Mouse (Mus musculus) E14TG2a.4 (cell line): ENCODE results near the gene Cltrn.

ENCODE experiments used
- H3K27me3 ChIP-seq: 2 replicates; pipeline ENCODE4 v1.6.1; 2014; ENCODE audit warnings: low read length, control low read depth; ENCODE audit not compliant: insufficient read depth
- H3K36me3 ChIP-seq: 2 replicates; pipeline ENCODE4 v1.6.1; 2014; ENCODE audit warnings: low read length, control low read depth; ENCODE audit not compliant: insufficient read depth
- H3K4me1 ChIP-seq: replicated peaks from 2 replicates; pipeline ENCODE4 v1.6.1; 2014; ENCODE audit warnings: low read depth, low read length, control low read depth
- H3K4me3 ChIP-seq: replicated peaks from 2 replicates; pipeline ENCODE4 v1.5.1; 2014; ENCODE audit warnings: mild to moderate bottlenecking, low read length
- H3K9me3 ChIP-seq: 2 replicates; pipeline ENCODE4 v1.6.1; 2014; ENCODE audit warnings: low read length, control low read depth
- CTCF ChIP-seq: conservative IDR thresholded peaks from 2 replicates; pipeline ENCODE4 v1.5.1; 2014; ENCODE audit warnings: low read length
- NANOG ChIP-seq: IDR thresholded peaks from 2 replicates; pipeline ENCODE4 v1.6.1; 2014; ENCODE audit warnings: borderline replicate concordance, low read length, mixed read lengths
- POU5F1 ChIP-seq: IDR thresholded peaks from 2 replicates; pipeline ENCODE4 v1.6.1; 2014; ENCODE audit warnings: low read length, borderline replicate concordance

Cltrn gene

DNA sequence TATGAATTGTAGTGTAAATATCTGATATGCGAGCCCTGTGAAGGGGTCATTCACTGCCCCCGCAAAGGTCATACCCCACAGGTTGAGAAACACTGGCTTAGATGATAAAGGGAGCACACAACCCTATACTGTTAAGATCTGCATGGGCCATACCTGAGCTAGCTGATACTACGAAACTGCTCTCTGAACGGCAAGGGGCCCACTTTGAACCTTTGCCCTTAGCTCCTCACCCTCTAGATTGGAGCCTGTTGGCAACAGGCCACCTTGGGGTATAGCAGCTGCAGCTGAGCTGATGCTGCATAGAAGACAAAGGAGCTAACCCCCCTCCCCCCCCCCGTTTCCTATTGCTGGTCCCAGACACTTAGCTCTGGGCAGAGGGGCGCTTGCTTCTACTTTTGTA is 14.0 kb downstream of the Cltrn start:
- TF ChIP-seq CTCF = no peak
- TF ChIP-seq NANOG = no peak
- no peak for TF ChIP-seq POU5F1
- Histone ChIP-seq H3K27me3 (no peaks in the 10 kb centered on the region), H3K4me1 (no peaks in the 10 kb centered on the region), H3K4me3 (no peak overlapping the region), H3K36me3 (no peaks in the 10 kb centered on the region), H3K9me3 (no peaks in the 10 kb centered on the region)

DNA sequence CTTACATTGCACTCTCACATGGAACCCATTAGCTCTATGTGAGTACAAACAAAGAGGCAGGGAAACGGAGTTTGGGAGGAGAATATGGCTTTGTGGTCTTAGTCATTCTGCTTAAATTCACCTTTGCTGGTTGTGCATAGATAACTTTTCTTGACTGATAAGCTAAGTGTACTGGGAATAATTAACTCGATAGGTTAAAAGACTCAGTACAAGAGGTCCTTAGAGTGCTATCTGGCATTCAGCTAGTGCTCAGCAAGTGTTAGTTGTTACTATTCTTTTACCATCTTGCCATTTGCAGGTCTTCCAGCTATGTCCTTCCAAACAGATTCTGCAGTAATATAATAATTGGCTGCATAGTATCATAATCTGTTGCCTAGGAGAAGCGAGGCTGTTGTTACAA is 22.5 kb downstream of the Cltrn start:
- H3K27me3 ChIP-seq = no peaks in the 10 kb centered on the region
- no peaks in the 10 kb centered on the region for H3K36me3 ChIP-seq
- TF ChIP-seq NANOG = no peak
- TF ChIP-seq POU5F1 = no peak
- no peak for TF ChIP-seq CTCF
- H3K9me3 ChIP-seq = no peaks in the 10 kb centered on the region
- H3K4me3 ChIP-seq = no peak overlapping the region
- no peaks in the 10 kb centered on the region for H3K4me1 ChIP-seq

DNA sequence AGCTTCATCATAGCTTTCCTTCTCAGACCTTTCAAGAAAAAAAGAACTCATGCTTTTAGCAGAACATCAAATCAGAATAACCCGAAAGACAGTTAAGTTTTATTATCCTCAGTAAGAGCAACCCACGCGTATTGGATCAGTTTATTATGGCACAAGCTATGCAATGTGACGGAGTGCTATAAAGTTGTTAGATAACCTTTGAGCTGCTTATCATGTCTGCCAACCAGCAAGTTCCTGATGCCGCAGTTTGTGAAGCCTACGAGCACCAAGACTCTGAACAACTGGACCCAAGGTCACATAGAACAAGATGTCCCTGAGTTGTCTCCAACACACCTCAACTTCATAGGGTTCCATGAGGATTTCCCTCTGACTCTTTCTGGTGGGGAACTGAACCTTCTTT is 25.1 kb downstream of the Cltrn start:
- no peaks in the 10 kb centered on the region for H3K36me3 ChIP-seq
- no peaks in the 10 kb centered on the region for H3K27me3 ChIP-seq
- H3K4me3 ChIP-seq = no peak overlapping the region
- H3K4me1 ChIP-seq = no peaks in the 10 kb centered on the region
- no peak for TF ChIP-seq CTCF
- no peak for TF ChIP-seq NANOG
- no peak for TF ChIP-seq POU5F1
- no peaks in the 10 kb centered on the region for H3K9me3 ChIP-seq

DNA sequence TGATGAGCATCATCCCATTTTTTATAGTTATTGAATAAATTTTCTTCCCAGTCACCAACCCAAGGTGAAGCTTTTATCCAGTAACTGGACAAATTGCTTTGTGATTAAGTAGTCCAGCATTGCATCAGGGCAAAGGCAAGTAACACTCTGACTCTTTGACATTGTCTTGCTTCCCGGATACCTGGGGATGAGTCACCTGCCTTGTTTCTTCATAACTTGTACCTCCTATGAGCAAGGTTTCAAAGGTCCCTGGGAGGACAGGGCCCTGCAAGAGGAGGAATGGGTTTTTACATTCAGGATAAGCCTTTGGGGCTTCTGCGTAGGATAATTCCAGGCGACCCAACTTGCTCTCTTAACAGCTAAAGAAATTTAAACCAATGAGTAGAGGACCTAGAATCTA is 35.3 kb downstream of the Cltrn start:
- Histone ChIP-seq H3K9me3 (no peaks in the 10 kb centered on the region), H3K4me1 (no peaks in the 10 kb centered on the region), H3K36me3 (no peaks in the 10 kb centered on the region), H3K27me3 (no peaks in the 10 kb centered on the region), H3K4me3 (no peak overlapping the region)
- no peak for TF ChIP-seq NANOG
- no peak for TF ChIP-seq CTCF
- no peak for TF ChIP-seq POU5F1

DNA sequence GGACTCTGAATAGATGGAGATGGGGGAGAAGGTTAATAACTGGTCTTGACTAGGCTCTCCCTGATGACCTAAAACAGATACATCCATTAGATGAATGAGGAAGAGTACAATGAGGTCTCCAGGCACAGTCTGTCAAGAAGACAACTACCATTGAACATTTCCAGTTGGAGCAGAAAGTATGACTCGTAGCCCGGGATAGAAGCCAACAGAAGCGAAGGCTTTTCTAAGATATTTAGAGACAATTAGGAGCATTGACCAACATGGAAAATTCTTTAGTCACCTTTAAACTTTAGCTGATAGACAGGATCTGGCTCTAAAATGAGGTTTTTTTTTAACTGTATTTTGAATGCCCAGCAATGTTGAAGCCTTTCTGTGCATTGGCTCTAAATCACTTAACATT is 44.9 kb downstream of the Cltrn start:
- TF ChIP-seq POU5F1 = no peak
- Histone ChIP-seq H3K36me3 (no peaks in the 10 kb centered on the region), H3K4me1 (no peaks in the 10 kb centered on the region)

DNA sequence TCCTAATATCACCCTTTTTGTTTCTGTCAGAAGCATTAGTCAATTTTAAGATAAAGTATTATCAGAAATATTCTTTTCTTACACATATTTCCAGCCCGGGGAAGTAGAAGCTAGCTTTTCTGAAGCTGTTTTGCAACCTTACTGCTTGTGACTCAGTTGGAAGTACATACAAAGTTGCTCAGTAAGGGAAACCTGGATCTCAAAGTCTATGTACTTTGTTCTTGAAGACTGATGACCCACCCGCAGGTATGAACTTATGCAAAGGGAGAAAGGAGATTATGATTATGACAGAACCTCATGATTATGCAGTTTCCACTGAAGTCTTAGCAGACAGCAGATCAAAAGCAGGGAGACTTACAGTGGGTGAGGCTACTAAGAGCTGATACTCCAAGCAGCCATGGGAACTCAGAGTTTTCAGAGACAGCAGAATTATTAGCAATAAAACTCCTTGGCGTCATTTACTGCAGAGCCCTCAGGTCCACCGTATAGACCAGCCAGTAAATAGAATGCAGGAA is 46.7 kb downstream of the Cltrn start:
- Histone ChIP-seq H3K36me3 (no peaks in the 10 kb centered on the region), H3K9me3 (no peaks in the 10 kb centered on the region), H3K27me3 (no peaks in the 10 kb centered on the region), H3K4me1 (no peaks in the 10 kb centered on the region), H3K4me3 (no peak overlapping the region)
- TF ChIP-seq NANOG (no peak), CTCF (no peak), POU5F1 (no peak)

More for the DNA sequence above, 44.9 kb downstream of the Cltrn start:
- Histone ChIP-seq H3K27me3 (no peaks in the 10 kb centered on the region), H3K4me3 (no peak overlapping the region), H3K9me3 (no peaks in the 10 kb centered on the region)

DNA sequence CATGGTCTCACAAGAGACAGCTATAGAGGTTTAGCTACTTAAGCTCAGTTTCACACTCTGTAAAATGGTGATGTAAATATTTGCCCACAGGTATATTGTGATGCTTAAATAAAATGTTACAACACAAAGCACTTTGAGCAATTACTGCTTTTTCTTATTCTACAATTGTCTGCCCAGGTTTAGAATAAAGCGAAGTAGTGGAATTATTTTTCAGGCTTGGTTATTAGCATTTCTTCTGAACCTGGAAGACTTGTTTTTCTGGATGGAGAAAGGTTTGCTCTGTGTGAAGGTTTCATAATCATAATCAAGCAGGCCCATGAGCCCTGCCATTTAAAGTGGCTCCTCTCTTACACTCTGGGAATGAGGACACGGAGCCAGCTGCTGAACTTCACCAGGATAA is 50.4 kb downstream of the Cltrn start, which contains the start of gene Ace2:
Ace2 (plus strand) TSS at position 301 of the 400 bp plus-strand sequence.
- no peaks in the 10 kb centered on the region for H3K4me1 ChIP-seq
- no peak within 1 kb of the TSS for H3K4me3 ChIP-seq
- no peaks in the 10 kb centered on the region for H3K36me3 ChIP-seq
- H3K9me3 ChIP-seq = no peaks in the 10 kb centered on the region
- no peaks in the 10 kb centered on the region for H3K27me3 ChIP-seq
- no peak for TF ChIP-seq CTCF
- no peak for TF ChIP-seq POU5F1
- TF ChIP-seq NANOG = no peak

DNA sequence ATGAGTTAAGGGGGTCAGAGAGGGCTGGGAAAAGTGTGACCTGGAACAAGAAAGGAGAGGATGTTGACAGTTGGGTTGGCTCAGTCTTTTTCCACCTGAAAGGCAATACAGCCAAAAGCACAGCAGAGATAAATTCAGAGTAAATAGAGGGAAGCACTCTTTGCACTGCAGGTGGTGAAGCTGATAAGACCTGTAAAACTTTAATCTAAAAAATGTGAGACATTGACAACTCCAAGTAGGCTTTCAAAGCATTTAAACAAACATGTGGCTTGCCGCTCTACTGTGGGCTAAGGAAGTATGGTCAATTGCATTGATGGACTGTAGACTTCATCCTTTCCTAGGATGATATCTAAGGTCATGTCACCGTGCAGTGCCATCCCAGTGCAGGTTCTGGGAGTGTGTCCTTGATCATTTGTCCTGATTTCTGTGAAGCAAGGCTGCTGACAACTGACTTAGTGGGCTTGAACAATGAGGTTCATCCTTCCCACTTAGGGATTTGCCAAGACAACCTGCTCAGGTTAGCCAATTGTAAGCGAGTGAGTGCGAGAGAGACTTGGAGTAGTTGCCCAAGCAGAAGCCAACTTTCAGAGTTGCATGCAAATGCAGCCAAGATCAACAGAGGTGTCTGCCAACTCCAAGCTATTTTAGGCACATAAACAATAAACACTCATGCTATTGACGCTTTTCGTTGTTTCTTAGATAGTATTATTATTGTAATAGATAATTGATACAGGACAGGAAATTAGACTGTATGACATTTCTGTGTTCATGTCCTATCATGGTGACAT is 57.0 kb downstream of the Cltrn start:
- no peak overlapping the region for H3K4me3 ChIP-seq
- H3K9me3 ChIP-seq = no peaks in the 10 kb centered on the region
- no peaks in the 10 kb centered on the region; the same call in 1 of the 2 replicates for H3K4me1 ChIP-seq
- H3K27me3 ChIP-seq = no peaks in the 10 kb centered on the region
- no peaks in the 10 kb centered on the region for H3K36me3 ChIP-seq
- TF ChIP-seq POU5F1 (no peak), NANOG (no peak), CTCF (no peak)

DNA sequence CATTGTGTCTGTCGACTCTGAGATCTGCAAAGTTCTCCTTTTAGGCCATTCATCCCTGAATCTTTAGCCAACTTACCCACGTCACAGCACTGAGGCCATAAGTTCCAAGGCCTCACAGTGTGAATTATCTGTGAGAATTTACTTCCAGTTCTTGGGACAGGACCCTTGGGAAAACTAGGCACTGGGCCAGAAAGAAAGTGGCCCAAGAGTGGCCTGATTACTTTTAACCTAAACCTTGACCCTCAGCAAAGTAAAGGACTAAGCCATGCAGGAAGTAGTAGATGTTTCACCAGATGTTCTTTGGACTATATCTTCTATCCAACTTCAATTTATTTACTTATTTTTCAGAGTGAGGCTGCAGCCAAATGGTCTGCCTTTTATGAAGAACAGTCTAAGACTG is 64.1 kb downstream of the Cltrn start:
- Histone ChIP-seq H3K4me3 (no peak overlapping the region), H3K9me3 (no peaks in the 10 kb centered on the region), H3K27me3 (no peaks in the 10 kb centered on the region), H3K36me3 (no peaks in the 10 kb centered on the region), H3K4me1 (no peaks in the 10 kb centered on the region)
- TF ChIP-seq CTCF = no peak
- no peak for TF ChIP-seq NANOG
- TF ChIP-seq POU5F1 = no peak
